Mouse (Mus musculus): ENCODE measurements around the gene Tbc1d25.

GRCm38 (mm10) chrX:8140446-8140845, 35.5 kb downstream of the Tbc1d25 start:
- TF ChIP-seq CTCF (IDR thresholded peaks at IDR 0.05; ENCODE audit: low read depth) (no peak), EP300 (optimal IDR thresholded peaks at IDR 0.05) (no peak)

All from stomach, postnatal 0 days (tissue).